Mouse (Mus musculus): ENCODE data around the gene Nedd4. TPM values are rescaled to one million over a fixed set of nuclear protein-coding genes. Genes with fewer than 3 reads are reported as not detected.

The Nedd4 gene
- total RNA-seq, 2 experiments from 2014 or later: 47.8 to 67.9 TPM

GRCm38 (mm10) chr9:72672361-72672760, 10.2 kb downstream of the Nedd4 start:
- ATAC-seq (replicated peaks; ENCODE audit: low FRiP score, poor library complexity, severe bottlenecking): peak; percentile 67; the same call in 1 of the 2 replicates

- no peak for ATAC-seq (replicated peaks; ENCODE audit: low FRiP score, poor library complexity, severe bottlenecking)
Measured at GRCm38 (mm10) chr9:72674957-72675744, 13.0 kb downstream of the Nedd4 start.

DNA sequence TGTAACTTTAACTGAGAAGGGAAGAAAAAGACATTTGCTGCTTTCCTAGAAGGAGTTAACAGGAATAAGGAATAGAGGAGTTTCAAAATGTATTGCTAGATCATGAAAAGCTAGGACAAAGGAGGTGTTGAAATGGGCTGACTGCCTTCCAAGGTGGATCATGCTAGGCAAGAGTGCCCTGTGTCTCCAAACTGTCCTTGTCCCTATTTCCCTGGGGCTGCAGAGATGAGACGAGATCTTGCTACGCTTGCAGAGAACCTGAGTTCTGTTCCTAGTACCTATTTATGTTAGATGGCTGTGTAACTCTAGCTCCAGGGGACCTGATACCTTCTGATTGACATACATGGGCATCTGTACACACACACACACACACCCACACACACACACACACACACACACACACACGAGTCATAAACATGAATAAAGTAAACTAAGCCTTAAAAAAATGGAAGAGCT, 13.6 kb downstream of the Nedd4 start:
- ATAC-seq (replicated peaks; ENCODE audit: low FRiP score, poor library complexity, severe bottlenecking): no peak

- ATAC-seq (replicated peaks; ENCODE audit: low FRiP score, poor library complexity, severe bottlenecking): no peak
Measured at GRCm38 (mm10) chr9:72677659-72678058, 15.5 kb downstream of the Nedd4 start.

GRCm38 (mm10) chr9:72678771-72679170, 16.6 kb downstream of the Nedd4 start:
- no peak for ATAC-seq (replicated peaks; ENCODE audit: low FRiP score, poor library complexity, severe bottlenecking)

DNA sequence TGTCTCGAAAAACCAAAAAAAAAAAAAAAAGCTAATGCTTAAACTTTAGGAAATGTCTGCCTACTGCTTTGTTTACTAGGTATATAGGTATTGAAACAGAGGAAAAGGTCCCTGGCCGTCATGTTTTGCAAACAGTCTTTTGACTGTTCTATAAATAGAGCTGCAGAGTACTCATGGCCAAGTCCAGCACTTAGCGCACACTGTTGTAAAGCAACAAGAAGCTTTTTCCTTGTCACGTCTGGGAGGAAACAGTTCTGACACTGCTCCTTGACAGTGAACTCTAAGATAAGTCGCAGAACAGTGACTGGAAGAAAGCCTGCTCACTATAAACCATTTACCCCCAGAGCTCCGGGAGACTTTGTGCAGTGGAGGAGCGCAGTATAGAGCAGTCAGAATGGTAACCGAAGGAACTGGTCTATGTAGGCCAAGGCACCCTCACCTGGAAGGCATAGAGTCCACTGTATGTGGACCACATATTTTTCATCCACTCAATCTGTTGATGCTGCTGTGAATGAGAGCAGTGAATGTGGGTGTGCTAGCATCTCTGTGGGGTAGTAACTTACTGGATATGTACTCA, 19.6 kb downstream of the Nedd4 start:
- no peak for ATAC-seq (replicated peaks; ENCODE audit: low FRiP score, poor library complexity, severe bottlenecking)

DNA sequence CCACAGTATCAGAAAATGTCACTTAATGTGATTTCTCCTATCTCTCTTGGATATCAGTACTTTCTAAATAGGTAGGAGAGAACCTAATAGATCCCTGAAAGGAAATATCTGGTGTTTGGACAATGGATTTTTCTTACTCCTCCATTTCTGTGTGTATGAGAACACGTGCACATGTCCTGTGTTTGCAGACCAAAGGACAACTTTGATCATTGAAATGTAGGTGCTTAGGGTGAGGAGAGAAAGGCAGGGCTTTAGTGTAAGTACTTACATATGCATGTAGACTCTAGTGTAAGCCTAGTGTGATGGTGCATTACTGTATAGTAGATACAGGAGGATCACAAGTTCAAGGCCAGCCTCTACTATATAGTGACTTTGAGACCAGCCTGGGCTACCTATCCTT, 21.1 kb downstream of the Nedd4 start:
- no peak for ATAC-seq (replicated peaks; ENCODE audit: low FRiP score, poor library complexity, severe bottlenecking)

- ATAC-seq (replicated peaks; ENCODE audit: low FRiP score, poor library complexity, severe bottlenecking): no peak
Measured at GRCm38 (mm10) chr9:72685231-72685630, 23.1 kb downstream of the Nedd4 start.

GRCm38 (mm10) chr9:72686506-72686905, 24.4 kb downstream of the Nedd4 start:
- no peak for ATAC-seq (replicated peaks; ENCODE audit: low FRiP score, poor library complexity, severe bottlenecking)

DNA sequence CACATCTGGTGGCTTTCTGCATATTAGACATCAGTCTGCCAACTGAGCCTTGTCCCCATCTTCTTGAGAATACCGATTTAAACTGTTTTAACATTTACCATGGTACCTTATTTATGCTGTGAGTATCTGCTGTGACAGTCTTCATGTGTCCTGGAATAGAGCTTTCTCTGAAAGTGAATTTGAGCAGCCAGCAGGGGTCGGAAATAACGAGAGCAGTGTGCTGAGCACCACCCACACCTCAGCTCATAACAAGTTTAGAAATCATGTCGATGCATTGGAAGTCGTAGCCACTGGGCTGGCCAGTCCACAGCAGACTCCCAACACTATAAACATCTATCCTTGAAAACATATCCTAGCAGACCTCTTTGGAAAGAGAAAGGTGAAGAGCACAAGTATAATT, 27.4 kb downstream of the Nedd4 start:
- no peak for ATAC-seq (replicated peaks; ENCODE audit: low FRiP score, poor library complexity, severe bottlenecking)

DNA sequence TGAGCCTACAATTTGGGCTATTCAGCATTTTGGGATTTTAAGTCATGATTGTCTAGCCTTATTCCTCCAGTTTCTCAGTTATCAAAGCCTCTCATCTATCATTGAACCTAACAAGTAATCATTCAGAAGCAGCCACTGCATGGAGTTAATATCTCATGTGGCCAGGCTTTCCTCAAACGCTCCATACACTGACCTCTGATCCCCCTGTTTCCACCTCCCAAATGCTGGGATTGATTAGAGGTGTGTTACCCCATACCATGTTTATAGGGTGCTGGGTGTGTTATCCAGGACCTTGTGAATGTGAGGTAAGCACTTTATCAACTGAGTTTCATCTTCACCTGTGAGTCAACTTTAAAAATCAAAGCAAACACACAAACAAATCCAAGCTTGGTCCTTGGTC, 28.7 kb downstream of the Nedd4 start:
- no peak for ATAC-seq (replicated peaks; ENCODE audit: low FRiP score, poor library complexity, severe bottlenecking)

GRCm38 (mm10) chr9:72691942-72692341, 29.8 kb downstream of the Nedd4 start:
- no peak for ATAC-seq (replicated peaks; ENCODE audit: low FRiP score, poor library complexity, severe bottlenecking)

GRCm38 (mm10) chr9:72693081-72693696, 31.0 kb downstream of the Nedd4 start:
- no peak for ATAC-seq (replicated peaks; ENCODE audit: low FRiP score, poor library complexity, severe bottlenecking)

DNA sequence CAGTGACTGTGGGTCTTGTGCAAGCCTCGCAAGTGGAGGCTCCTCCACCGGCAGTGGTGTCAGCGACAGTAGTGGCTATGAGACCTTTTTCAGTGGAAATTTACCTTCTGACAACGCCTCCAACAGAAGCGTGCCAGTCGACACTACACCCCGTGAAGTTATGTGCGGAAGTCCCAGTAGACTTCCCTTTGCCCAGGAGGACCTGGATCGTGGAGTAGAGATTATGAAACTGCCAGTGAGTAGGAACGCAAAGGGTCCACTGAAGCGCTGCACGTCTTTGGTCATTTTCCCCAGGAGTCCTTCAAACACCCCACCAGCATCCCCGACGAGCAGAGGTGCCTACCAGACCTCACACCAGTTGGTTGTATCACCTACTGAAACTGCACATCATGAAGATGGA, 31.7 kb downstream of the Nedd4 start:
- ATAC-seq (replicated peaks; ENCODE audit: low FRiP score, poor library complexity, severe bottlenecking): no peak

GRCm38 (mm10) chr9:72696508-72696907, 34.4 kb downstream of the Nedd4 start:
- ATAC-seq (replicated peaks; ENCODE audit: low FRiP score, poor library complexity, severe bottlenecking): no peak

GRCm38 (mm10) chr9:72697779-72698178, 35.6 kb downstream of the Nedd4 start:
- no peak for ATAC-seq (replicated peaks; ENCODE audit: low FRiP score, poor library complexity, severe bottlenecking)

DNA sequence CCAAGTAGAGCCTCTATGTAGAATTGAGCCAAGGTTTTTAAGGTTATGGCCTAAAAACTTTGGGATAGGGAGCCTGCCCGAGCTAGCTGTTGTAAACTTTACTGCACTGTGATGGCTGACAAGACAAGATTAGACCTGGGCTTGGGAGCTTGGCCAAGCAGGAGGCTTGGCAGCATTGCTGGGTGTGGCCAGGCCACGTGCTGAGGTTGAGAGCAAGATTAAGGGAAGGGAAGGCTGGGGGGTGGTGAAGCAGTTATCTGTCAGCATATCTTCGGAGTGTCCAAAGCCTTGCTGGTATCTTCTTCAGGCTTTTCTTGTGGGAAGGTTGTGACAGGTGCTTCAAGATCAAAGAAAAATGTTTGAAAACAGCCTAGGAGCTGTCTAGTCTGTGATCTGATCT, 37.6 kb downstream of the Nedd4 start:
- peak; percentile 99 for ATAC-seq (replicated peaks; ENCODE audit: low FRiP score, poor library complexity, severe bottlenecking)

DNA sequence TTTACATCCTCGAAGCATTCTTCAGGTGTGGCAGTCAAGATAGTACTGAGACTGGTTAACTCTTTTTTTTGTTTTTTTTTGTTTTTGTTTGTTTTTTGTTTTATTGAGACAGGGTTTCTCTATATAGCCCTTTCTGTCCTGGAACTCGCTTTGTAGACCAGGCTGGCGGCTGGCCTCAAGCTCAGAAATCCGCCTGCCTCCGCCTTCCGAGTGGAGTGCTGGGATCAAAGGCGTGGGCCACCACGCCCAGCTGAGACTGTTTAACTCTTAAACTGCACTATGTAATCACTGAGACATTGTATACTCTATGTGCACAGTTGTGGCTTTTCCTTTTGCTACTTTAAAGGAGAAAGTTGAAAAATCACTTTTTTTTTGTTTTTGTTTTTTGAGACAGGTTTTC, 39.3 kb downstream of the Nedd4 start:
- no peak for ATAC-seq (replicated peaks; ENCODE audit: low FRiP score, poor library complexity, severe bottlenecking)

GRCm38 (mm10) chr9:72702075-72702474, 39.9 kb downstream of the Nedd4 start:
- no peak for ATAC-seq (replicated peaks; ENCODE audit: low FRiP score, poor library complexity, severe bottlenecking)

DNA sequence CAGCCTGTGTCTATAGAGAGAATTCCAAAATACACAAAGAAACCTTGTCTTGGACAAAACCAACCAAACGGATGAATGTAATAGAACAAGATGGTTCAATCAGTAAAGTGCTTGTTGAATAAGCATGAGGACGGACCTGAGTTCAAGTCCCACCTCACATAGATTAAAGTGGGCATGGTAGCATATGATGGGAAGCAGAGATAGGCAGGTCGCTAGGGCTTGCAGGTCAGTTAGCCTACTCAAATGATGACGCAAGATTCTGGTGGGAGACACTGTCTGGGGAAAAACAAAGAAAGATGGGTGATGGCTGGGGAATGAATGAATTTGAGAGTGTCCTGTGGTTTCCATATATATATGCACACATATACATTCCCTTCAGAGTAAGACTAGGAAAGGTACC, 41.0 kb downstream of the Nedd4 start:
- ATAC-seq (replicated peaks; ENCODE audit: low FRiP score, poor library complexity, severe bottlenecking): no peak

- ATAC-seq (replicated peaks; ENCODE audit: low FRiP score, poor library complexity, severe bottlenecking): no peak
Measured at GRCm38 (mm10) chr9:72703754-72704153, 41.6 kb downstream of the Nedd4 start.
